Mouse (Mus musculus) forebrain, embryonic 16.5 days (tissue): ENCODE results near the gene Retreg3. TPM values are rescaled to one million over a fixed set of nuclear protein-coding genes. Genes with fewer than 3 reads are reported as not detected.
"Not testable (repeated sequence)": the region's sequence is repeated elsewhere in the genome, so short reads cannot be mapped to it uniquely, and the experiment has no call there.

Source experiments
- ATAC-seq: fragments of 200-750 bp; cut with Nextera tagmentation; 2 replicates; pipeline ENCODE4 v1.8.0; 2017; ENCODE audit warnings: mild to moderate bottlenecking, moderate library complexity
- H3K27ac ChIP-seq: fragments of 300-500 bp; sonication (generic); 2 replicates; pipeline ENCODE4 v1.5.1; 2014; ENCODE audit warnings: low read length, control low read depth
- H3K27me3 ChIP-seq: fragments of 300-500 bp; sonication (generic); replicated peaks from 2 replicates; pipeline ENCODE4 v1.6.1; 2014; ENCODE audit warnings: low read length; ENCODE audit not compliant: control insufficient read depth, insufficient read depth
- H3K36me3 ChIP-seq: fragments of 300-500 bp; sonication (generic); 2 replicates; pipeline ENCODE4 v1.6.1; 2014; ENCODE audit not compliant: control insufficient read depth, insufficient read depth
- H3K4me1 ChIP-seq: fragments of 300-500 bp; sonication (generic); replicated peaks from 2 replicates; pipeline ENCODE4 v1.6.1; 2014; ENCODE audit warnings: low read length; ENCODE audit not compliant: control insufficient read depth, insufficient read depth
- H3K4me2 ChIP-seq: fragments of 300-500 bp; sonication (generic); 2 replicates; pipeline ENCODE4 v1.6.1; 2014; ENCODE audit warnings: mild to moderate bottlenecking, low read length, control low read depth
- H3K4me3 ChIP-seq: fragments of 300-500 bp; sonication (generic); replicated peaks from 2 replicates; pipeline ENCODE4 v1.5.1; 2014; ENCODE audit warnings: mild to moderate bottlenecking, low read length, control low read depth
- H3K9ac ChIP-seq: fragments of 300-500 bp; sonication (generic); replicated peaks from 2 replicates; pipeline ENCODE4 v1.6.1; 2014; ENCODE audit warnings: low read depth, low read length, control low read depth
- H3K9me3 ChIP-seq: fragments of 300-500 bp; sonication (generic); 2 replicates; pipeline ENCODE4 v1.6.1; 2016; ENCODE audit warnings: low read length; ENCODE audit not compliant: control insufficient read depth
- WGBS: fragments of 180-500 bp; shearing (Covaris S2); extraction: QIAGEN DNeasy Blood & Tissue Kit; methylation state at CpG from one replicate; pipeline ENCODE4 v1.1.7; 2014; 5-methylcytosine and 5-hydroxymethylcytosine counted together
- polyA plus RNA-seq: library from polyadenylated mRNA; unstranded; fragments of >200 nt; fragmentation: Nextera tagmentation; extraction: Ambion mirVana; gene quantifications from 2 replicates; pipeline ENCODE4 v1.2.1, GENCODE M21; 2015

The Retreg3 gene
- polyA plus RNA-seq, 1 experiment from 2014 or later, result 25.2 TPM

DNA sequence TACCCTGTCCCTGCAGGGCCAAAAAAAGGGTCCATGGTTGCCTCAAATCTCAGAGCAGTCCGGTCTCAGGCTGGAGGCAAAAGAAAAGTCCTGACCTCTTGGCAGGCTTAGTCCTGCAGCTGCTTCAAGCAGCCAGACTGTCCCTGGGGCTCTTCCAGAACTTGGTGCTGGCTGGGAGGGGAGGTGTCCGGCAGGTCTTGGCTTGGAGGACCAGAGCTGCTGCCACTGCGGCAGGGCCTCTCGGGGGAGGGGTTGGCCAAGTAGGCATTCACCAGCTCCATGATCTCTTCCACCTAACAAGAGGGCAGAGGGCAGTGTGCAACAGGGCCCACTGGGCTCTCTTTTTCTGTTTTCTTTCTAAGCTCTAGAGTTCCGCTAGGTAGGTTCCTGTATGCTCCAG lies 43.1 kb upstream of the Retreg3 start:
- Histone ChIP-seq H3K4me1 (peaks cover 11% of the 10 kb centered on the region), H3K27me3 (peaks cover 43% of the 10 kb centered on the region), H3K4me3 (no peak overlapping the region), H3K27ac (no peak overlapping the region), H3K9me3 (no peaks in the 10 kb centered on the region), H3K36me3 (peaks cover 2% of the 10 kb centered on the region; the same call in 1 of the 2 replicates), H3K9ac (no peak overlapping the region), H3K4me2 (no peak overlapping the region)
- 48% methylated on average over 5 of the region's 5 CpGs for WGBS
- ATAC-seq, result no peak

- 60% methylated on average over 5 of the region's 5 CpGs for WGBS
- Histone ChIP-seq H3K4me1 (peaks cover 11% of the 10 kb centered on the region), H3K9me3 (no peaks in the 10 kb centered on the region), H3K36me3 (peaks cover 2% of the 10 kb centered on the region; the same call in 1 of the 2 replicates), H3K27me3 (peaks cover 39% of the 10 kb centered on the region), H3K9ac (no peak overlapping the region), H3K4me3 (no peak overlapping the region), H3K27ac (no peak overlapping the region), H3K4me2 (no peak overlapping the region)
- no peak for ATAC-seq
Measured at GRCm38 (mm10) chr11:101162301-101162700, 42.6 kb upstream of the Retreg3 start.

GRCm38 (mm10) chr11:101161551-101161950 lies 41.9 kb upstream of the Retreg3 start:
- Histone ChIP-seq H3K4me1 (peaks cover 12% of the 10 kb centered on the region), H3K27ac (no peak overlapping the region), H3K27me3 (peaks cover 33% of the 10 kb centered on the region), H3K4me3 (no peak overlapping the region), H3K36me3 (no peaks in the 10 kb centered on the region), H3K9ac (no peak overlapping the region), H3K9me3 (no peaks in the 10 kb centered on the region), H3K4me2 (no peak overlapping the region)
- ATAC-seq, result no peak
- 90% methylated on average over 15 of the region's 15 CpGs for WGBS

- H3K4me1 ChIP-seq, result peaks cover 17% of the 10 kb centered on the region
- H3K27me3 ChIP-seq, result peaks cover 28% of the 10 kb centered on the region
- not testable (repeated sequence) for H3K36me3 ChIP-seq, H3K4me2 ChIP-seq, H3K9ac ChIP-seq, ATAC-seq, H3K27ac ChIP-seq, H3K9me3 ChIP-seq, H3K4me3 ChIP-seq
- 87% methylated on average over 6 of the region's 8 CpGs for WGBS
Measured at GRCm38 (mm10) chr11:101160981-101161505, 41.4 kb upstream of the Retreg3 start.

- not testable (repeated sequence) for ATAC-seq, H3K27ac ChIP-seq, H3K36me3 ChIP-seq, H3K4me2 ChIP-seq, H3K4me3 ChIP-seq, H3K9ac ChIP-seq, H3K9me3 ChIP-seq
- Histone ChIP-seq H3K4me1 (peaks cover 25% of the 10 kb centered on the region), H3K27me3 (peaks cover 19% of the 10 kb centered on the region)
- 79% methylated on average over 8 of the region's 10 CpGs for WGBS
Measured at GRCm38 (mm10) chr11:101160151-101160550, 40.5 kb upstream of the Retreg3 start.

DNA sequence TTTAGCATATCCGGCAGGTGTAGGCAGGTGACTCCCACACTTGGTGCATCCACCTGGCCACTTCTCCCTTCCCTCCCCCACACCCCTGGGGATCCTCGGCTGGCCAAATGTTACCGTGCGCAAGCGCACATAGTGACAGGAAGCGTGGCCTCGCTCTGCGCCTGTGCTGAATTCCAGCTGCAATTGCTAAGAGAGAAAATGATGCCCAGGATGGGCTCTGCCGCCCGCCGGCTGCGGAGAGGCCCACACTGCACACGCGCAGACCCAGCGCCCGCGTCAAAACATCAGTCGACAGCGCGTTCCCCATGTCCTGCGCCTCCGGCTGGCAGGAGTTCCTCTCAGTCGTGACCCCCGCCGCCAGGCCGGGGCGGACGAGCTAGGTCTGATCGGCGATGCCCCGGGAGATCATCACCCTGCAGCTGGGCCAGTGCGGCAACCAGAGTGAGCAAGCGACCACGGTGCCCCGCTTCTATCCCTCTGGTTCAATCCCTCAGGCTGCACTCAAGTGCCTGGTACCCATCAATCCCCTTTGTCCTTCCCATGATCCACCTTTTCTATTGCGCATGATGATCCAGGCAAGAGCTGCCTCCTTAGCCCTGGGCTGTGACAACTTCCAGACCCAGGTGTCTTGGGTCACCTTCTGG lies 36.2 kb upstream of the Retreg3 start, which contains the start of gene Tubg2:
TSS of gene Tubg2 (plus strand) at position 180 of the 644 bp plus-strand sequence.
- Histone ChIP-seq H3K4me3 (peak within 1 kb of the TSS; percentile 56), H3K36me3 (no peaks in the 10 kb centered on the region), H3K9ac (peak within 1 kb of the TSS; percentile 73), H3K27ac (peak within 1 kb of the TSS; percentile 81), H3K27me3 (no peaks in the 10 kb centered on the region), H3K4me1 (peaks cover 14% of the 10 kb centered on the region), H3K4me2 (peak within 1 kb of the TSS; percentile 82), H3K9me3 (no peaks in the 10 kb centered on the region)
- 2% methylated on average over 36 of the region's 36 CpGs for WGBS
- ATAC-seq, result peak; percentile 95

- 76% methylated on average over 6 of the region's 6 CpGs for WGBS
Measured at GRCm38 (mm10) chr11:101155151-101155550, 35.5 kb upstream of the Retreg3 start.

GRCm38 (mm10) chr11:101154648-101155047 lies 35.0 kb upstream of the Retreg3 start:
- no peak overlapping the region for H3K9ac ChIP-seq
- H3K4me1 ChIP-seq, result peaks cover 15% of the 10 kb centered on the region
- no peak overlapping the region for H3K4me3 ChIP-seq
- no peak overlapping the region for H3K4me2 ChIP-seq
- H3K36me3 ChIP-seq, result no peaks in the 10 kb centered on the region
- no peak overlapping the region for H3K27ac ChIP-seq
- no peaks in the 10 kb centered on the region for H3K27me3 ChIP-seq
- ATAC-seq, result no peak
- no peaks in the 10 kb centered on the region for H3K9me3 ChIP-seq

More at GRCm38 (mm10) chr11:101155151-101155550, 35.5 kb upstream of the Retreg3 start:
- no peaks in the 10 kb centered on the region for H3K36me3 ChIP-seq
- no peak overlapping the region; the same call in 1 of the 2 replicates for H3K27ac ChIP-seq
- peaks cover 14% of the 10 kb centered on the region for H3K4me1 ChIP-seq
- no peak overlapping the region for H3K4me3 ChIP-seq
- peak overlapping the region; percentile 82 for H3K4me2 ChIP-seq
- no peaks in the 10 kb centered on the region for H3K27me3 ChIP-seq
- ATAC-seq, result no peak
- H3K9ac ChIP-seq, result no peak overlapping the region
- no peaks in the 10 kb centered on the region for H3K9me3 ChIP-seq

- ATAC-seq, result no peak
- 70% methylated on average over 1 of the region's 1 CpGs for WGBS
- Histone ChIP-seq H3K4me1 (peaks cover 18% of the 10 kb centered on the region), H3K27me3 (no peaks in the 10 kb centered on the region), H3K36me3 (no peaks in the 10 kb centered on the region), H3K27ac (no peak overlapping the region), H3K4me2 (no peak overlapping the region), H3K4me3 (no peak overlapping the region), H3K9me3 (no peaks in the 10 kb centered on the region), H3K9ac (no peak overlapping the region)
Measured at GRCm38 (mm10) chr11:101152825-101153224, 33.1 kb upstream of the Retreg3 start.
